Mouse (Mus musculus): ENCODE results near the gene Stx1a.

Stx1a gene

DNA sequence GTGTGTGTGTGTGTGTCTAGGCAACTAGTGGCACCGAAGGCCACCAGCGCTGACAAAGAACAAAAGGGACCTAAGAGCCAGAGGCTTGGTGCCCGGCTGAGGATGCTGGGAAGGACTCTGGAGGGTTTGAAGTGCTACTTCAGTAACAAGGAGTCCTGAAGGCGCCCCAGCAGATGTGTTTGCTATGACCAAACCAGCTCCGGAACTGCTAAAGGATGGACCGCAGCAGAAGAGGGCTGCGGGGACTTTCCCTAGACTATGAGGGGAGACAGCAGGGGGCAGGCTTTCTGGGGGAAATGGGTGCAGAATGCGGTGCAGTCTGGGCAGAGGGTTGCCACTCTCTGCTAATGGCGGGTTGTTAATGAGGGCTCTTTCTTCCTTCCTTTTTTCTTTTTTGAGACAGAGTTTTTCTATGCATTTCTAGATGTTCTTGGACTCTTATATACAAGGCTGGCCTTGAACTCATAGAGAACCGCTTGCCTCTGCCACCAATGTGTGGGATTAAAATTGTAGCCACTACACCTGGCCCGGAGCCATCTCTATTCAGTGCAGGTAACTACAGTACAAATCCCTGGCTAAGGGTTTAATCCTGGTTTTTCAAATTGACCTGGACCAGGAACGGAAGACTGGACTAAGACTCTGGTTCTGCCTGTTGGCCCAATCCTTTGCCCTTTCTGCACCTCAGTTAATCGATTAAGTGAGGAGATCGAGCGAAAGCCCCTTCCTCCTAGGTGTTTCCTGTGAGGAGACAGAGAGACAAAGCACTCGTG is 15.3 kb upstream of the Stx1a start:
- DNase-seq (ENCODE audit: low spot score in 2 of 2) = no peak

GRCm38 (mm10) chr5:135008671-135009589 is 14.4 kb upstream of the Stx1a start, which contains the start of gene Abhd11:
Abhd11 (plus strand) TSS chr5:135009152.
- DNase-seq (ENCODE audit: low spot score in 2 of 2) = peak; percentile 97 to 98

DNA sequence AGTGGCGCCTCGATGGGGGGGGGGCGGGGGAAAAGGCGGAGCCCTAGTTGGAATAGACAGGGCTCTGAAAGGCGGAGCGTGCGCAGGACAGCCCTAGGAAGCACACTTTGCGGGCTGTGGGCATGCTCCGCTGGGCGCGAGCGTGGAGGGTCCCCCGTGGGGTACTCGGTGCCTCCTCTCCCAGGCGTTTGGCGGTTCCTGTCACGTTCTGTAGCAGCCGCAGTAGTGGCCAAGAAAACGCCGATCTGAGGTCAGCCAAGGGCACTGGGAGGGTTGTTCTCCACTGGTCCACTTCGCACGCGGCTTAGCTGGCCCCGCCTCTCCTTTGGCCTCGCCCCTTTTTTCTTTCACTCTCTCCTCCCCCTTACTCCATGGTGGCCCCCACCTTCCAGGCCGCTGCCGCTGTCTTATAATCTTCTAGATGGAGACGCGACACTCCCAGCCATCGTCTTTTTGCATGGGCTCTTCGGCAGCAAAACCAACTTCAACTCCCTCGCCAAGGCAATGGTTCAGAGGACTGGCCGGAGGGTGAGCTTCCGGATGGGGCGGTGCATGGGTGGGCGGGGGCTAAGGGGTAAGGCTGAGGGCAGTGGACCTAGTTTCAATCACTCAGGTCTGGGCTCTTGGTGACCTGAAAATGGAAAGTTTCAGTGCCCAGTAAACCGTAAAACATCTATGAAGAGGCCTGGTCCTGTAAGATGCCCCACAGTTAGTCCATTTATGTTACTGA is 13.5 kb upstream of the Stx1a start:
- peak; percentile 81 to 85 for DNase-seq (ENCODE audit: low spot score in 2 of 2)

- DNase-seq (ENCODE audit: low spot score in 2 of 2) = no peak
Measured at GRCm38 (mm10) chr5:135010320-135010709, 13.0 kb upstream of the Stx1a start.

DNA sequence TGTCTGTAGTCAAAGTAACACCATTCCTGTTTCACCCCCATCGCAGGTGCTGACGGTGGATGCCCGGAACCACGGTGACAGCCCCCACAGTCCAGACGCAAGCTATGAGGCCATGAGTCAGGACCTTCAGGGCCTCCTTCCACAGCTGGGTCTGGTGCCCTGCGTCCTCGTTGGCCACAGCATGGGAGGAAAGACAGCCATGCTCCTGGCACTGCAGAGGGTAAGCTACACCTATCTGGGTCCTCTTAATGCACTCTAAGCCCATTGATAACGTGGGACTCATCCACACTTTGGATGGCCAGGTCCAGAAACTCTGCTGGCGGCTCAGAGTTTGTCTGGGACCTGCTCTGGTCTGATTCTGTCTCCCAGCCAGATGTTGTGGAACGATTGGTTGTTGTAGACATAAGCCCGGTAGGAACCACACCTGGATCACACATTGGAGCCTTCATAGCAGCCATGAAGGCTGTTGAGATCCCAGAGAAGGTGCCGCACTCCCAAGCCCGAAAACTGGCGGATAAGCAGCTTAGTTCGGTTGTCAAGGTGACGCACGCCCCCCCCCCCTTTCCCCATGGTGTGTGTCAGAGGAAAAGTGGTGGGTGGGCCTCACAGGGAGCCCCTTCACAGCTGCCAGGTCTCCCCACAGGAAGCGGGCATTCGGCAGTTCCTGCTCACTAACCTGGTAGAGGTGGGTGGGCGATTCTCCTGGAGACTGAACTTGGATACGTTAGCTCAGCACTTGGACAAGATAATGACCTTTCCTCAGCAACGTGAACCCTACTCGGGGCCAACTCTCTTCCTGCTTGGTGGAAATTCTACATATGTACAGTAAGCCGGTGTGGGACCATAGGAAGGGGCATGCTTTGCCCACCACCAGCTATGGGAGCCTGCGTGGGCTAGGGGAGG is 12.2 kb upstream of the Stx1a start:
- no peak for DNase-seq (ENCODE audit: low spot score in 2 of 2)

DNA sequence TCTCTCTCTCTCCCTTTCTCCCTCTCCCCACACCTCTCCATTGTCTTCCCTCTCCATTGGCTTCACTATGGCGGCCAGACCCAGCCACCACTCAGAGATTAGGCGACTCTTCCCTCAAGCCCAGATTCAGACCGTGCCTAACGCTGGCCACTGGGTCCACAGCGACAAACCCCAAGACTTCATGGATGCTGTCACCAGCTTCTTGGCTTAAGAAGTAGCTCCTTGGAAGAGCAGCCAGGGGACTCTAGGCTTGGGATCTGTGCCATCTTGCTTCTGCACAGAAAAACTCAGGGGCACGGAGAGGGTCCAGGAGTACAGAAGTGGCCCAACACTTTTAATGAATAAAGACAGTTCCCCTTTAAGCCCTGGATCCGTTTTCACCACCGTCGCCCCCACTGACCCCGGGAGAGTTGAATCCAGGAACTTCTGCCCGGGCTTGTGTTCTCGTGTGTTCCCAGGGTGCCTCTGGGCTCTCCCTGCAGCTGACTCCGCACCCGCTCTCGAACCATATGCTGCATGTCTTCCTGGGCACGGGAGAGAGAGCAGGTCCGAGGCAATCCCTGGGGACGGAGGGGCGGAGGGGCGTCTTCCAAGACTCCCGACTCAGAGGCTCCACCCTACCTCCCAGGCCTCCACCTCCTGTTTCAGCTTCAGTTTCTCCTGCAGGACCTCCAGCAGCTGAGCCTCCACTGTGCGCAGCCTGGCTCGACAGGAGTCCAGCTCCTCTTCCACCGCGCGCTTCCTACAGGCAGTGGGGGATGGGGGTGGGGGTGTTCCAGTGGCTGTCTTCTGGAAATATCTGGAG is 11.3 kb upstream of the Stx1a start:
- DNase-seq (ENCODE audit: low spot score in 2 of 2) = no peak

GRCm38 (mm10) chr5:135012671-135013441 is 10.4 kb upstream of the Stx1a start:
- DNase-seq (ENCODE audit: low spot score in 2 of 2) = peak; percentile 63 to 86

DNA sequence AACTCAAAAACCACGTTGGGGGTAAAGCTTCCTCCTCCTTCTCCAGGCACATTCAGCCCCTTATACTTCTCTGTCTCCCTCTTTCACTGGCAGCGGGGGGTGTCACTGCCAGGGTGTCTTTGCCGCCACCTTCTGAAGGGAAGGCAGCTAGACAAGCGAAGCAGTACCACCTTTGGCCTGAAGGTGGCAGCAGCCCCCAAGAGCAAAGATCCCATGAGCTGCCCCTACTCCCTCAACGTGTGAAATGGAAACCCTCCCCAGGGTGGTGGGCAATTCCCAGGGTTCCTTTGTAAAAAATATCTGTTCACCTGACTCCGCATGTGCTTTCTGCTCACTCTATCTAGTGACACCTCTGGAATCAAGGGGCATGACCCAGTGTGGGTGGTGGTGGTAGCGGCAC is 7.8 kb upstream of the Stx1a start:
- DNase-seq (ENCODE audit: low spot score in 2 of 2) = peak; percentile 69 to 84

DNA sequence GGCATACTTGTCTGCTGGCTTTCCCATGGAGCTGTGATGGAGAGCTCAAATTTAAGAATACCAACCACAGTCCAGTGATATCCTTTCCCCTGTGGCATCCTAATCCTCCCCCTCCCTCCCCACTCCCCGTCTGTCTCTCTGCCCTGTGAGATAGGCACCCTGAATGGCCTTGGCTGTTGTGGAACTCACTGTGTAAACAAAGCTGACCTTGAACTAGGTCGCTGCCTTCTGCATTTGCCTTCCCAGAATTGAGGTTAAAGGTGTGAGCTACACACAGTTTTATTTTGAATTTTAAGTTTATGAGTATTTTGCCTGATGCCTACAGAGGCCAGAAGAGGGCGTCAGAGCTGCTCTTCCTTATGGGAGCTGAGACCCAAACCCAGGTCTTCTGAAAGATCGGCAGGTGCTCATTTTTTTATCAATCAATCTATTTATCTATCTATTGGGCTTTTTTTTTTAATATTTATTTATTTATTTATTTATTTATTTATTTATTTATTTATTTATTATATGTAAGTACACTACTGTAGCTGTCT is 7.0 kb upstream of the Stx1a start:
- no peak for DNase-seq (ENCODE audit: low spot score in 2 of 2)

- DNase-seq (ENCODE audit: low spot score in 2 of 2) = peak in 1 of 2 experiments; percentile 58
Measured at GRCm38 (mm10) chr5:135021814-135022213, 1.5 kb upstream of the Stx1a start.

DNA sequence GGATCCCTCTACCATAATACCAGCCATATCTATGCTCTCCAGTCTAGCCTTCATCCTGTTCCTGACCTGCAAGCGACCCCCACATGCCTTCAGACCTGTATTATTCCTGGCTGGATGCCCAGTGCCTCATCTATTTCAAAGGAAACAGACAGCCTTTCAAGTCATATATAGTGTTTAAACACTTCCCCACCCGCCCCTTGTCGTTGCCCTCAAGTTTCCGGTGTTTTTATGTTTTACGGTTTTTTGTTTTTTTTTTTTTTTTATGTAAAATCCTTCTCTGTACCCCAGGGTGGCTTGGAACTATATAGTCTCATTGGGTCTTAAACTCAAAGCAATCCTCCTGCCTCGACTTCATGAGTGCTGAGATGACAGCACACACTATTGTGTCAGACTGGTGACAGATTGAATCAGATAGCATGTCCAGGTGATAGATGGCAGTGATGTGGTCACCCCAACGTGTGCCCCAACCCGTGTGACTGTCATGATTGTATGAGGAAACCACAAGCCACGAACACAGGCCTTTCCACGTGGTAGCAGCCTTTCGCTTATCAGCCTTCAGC is 1.5 kb downstream of the Stx1a start:
- DNase-seq (ENCODE audit: low spot score in 2 of 2) = no peak

DNA sequence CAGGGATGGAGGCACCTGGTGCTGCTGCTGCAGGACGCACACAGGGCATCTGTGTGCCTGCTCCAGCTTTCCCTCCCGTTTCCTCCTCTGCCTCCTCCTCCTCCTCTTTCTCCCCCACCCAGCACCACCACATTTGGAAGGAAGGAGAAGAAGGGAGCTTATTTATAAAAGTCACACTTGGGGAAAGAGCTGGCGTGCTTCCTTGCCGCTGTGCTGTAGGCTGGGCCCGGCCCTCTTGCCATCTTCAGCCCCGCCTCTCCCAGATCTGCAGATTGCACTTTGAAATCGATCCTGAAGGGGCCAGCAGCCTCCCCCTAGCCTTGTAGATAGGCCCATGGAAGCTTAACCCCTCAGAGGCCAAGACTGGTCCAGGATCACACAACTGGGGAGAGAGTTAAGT is 2.6 kb downstream of the Stx1a start:
- no peak for DNase-seq (ENCODE audit: low spot score in 2 of 2)

DNA sequence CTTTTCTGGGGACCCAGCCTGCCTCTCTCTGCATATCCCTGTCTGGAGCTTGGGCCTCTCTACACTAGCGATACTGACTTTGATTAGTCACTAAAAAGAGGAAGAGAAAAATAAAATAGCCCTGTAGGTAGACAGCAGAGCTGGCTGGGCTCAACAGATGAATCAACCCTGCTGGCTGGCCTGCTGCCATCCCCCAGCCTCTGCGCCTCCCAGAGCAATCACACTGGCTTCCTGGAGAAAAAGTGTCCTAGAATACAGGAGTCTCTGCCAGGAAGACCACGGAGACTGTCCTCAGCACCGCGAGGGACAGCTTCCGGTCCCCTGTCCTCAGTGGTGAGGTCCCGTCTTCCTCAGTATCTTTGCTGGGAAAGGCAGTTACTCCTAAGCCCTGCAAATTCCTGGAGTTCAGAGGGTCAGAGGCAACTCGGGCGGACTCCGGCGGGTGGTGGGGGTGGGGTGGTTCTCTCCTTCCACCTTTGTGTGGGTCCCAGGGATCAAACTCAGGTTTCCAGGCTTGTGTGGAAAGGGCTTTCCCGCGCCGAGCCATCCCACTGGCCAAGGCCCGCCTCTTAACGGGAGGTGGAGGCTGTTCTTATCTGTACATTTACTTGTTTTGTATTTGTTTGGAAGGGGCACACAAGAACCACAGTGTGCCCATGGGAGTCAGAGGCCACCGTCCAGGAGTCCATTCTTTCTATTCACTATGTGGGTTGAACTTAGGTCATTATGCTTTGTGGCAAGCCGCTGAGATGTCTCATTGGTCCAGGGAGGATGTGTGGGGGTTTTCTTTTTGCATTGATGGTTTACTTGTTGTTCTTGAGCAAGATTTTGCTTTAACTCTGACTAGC is 5.9 kb downstream of the Stx1a start:
- DNase-seq (ENCODE audit: low spot score in 2 of 2) = no peak

DNA sequence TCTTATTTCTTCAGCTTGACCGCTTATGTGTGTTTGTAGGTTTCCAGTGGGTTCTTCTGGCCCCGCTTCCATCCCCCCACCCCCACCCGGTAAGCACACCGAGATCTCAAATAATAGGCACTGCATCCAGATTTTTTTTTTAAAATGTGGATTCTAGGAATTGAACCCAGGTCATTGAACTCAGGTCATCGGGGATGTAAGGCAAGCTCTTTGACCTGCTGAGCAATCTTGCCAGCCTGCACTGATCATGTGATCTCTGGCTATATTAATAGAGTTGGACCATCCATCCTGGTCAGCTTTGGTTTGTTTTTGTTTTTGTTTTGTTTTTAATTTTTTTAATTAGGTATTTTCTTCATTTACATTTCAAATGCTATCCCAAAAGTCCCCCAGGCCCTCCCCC is 9.3 kb downstream of the Stx1a start:
- DNase-seq (ENCODE audit: low spot score in 2 of 2) = no peak

DNA sequence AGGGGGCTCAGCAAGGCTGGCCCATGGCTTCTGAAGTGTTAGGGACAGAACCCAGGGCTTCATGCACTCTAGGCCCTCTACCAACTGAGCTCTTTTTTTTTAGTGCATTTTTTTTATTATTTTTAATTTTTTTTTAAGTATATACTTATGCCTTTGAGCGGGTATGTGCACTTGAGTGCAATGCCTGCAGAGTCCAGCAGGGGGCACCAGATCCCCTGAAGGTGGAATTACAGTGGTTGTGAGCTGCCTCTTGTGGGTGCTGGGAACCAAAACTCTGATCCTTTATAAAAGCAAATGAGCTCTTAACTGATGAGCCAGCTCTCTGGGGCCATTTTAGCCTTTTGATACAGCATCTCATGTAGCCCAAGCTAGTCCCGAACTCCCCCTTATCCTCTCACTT is 11.3 kb downstream of the Stx1a start:
- DNase-seq (ENCODE audit: low spot score in 2 of 2) = no peak

DNA sequence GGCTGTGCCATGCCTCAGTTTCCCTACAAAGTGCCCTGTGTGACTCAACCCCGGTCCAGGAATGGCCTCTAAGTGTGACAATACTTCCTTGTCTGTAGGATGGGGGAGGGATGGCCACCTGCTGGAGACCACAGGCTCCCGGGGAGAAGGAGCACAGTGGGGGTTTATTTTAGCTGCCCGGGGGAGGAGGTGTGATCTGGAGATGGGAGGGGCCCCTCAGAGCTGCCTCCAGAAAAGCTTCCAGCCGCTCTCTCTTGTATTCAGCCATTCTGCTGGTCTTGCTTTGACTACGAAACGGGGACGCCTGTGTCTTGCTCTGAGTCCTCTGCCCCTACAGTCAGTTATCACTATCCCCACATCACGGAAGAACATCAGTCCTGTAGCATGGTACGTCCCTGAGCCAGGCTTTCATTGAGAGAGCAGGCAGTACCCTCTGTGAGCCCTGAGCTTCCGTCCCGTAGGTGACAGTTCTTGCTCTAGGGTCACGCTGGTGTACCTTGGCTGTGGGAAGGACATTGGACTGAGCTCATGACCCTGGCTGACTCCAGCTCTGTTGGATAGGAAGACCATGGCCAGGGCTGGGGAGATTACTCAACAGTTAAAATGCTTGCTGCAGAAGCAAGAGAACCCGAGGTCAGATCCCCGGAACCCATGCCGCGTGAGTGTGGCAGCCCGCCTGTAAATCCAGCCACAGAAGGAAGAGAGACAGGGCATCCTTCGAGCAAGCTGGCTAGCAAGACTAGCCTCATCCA is 12.5 kb downstream of the Stx1a start:
- DNase-seq (ENCODE audit: low spot score in 2 of 2) = no peak

DNA sequence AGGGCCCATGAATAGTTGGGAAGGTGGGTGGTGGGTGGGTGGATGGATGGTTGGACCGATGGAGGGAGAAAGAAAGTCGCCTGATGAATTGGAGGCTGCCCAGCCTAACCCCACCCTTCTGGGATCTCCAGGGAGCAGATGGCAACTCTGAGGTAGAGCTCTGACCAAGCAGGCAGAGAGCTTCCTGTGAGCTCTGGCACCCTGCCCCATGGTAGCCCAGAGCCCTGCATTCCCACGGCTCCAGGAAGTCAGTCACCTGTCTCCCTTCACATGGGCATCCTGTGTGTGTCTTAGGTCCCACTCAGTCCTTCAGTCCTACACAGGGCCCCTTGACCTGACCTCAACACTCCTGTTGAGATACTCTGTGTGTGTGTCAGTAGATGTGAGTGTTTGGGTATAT is 14.7 kb downstream of the Stx1a start:
- DNase-seq (ENCODE audit: low spot score in 2 of 2) = no peak
